Mouse (Mus musculus) T-helper 1 cell (primary cell): ENCODE data around the gene Snap25.

Experiments
- in situ Hi-C: fragments of 300-600 bp; cut with MboI, MseI; formaldehyde crosslinking; loops from one replicate; pipeline ENCODE4 v1.15.1; 2025; ENCODE audit warnings: high pct_unique_total_duplicates

Gene Snap25

GRCm38 (mm10) chr2:136712441-136713015 is 725 bp upstream of the Snap25 start:
- in situ Hi-C loops = no loop called here

GRCm38 (mm10) chr2:136714008-136714411 is 757 bp downstream of the Snap25 start:
- in situ Hi-C loops = no loop called here

GRCm38 (mm10) chr2:136715531-136715930 is 2.3 kb downstream of the Snap25 start:
- in situ Hi-C loops = no loop called here

GRCm38 (mm10) chr2:136716400-136716799 is 3.1 kb downstream of the Snap25 start:
- in situ Hi-C loops = no loop called here

- in situ Hi-C loops = no loop called here
These were observed 7.0 kb downstream of the Snap25 start for GRCm38 (mm10) chr2:136720235-136720634.

- in situ Hi-C loops = no loop called here
These were observed 25.0 kb downstream of the Snap25 start for GRCm38 (mm10) chr2:136738260-136738659.

- in situ Hi-C loops = no loop called here
These were observed 29.0 kb downstream of the Snap25 start for GRCm38 (mm10) chr2:136742230-136742629.

- in situ Hi-C loops = no loop called here
These were observed 31.6 kb downstream of the Snap25 start for GRCm38 (mm10) chr2:136744683-136745326.

GRCm38 (mm10) chr2:136745327-136745994 is 32.2 kb downstream of the Snap25 start:
- in situ Hi-C loops = no loop called here

- in situ Hi-C loops = no loop called here
These were observed 40.4 kb downstream of the Snap25 start for GRCm38 (mm10) chr2:136753682-136754081.

- in situ Hi-C loops = no loop called here
These were observed 45.7 kb downstream of the Snap25 start for GRCm38 (mm10) chr2:136758809-136759551.

GRCm38 (mm10) chr2:136778156-136778555 is 64.9 kb downstream of the Snap25 start:
- in situ Hi-C loops = no loop called here

GRCm38 (mm10) chr2:136778674-136779073 is 65.4 kb downstream of the Snap25 start:
- in situ Hi-C loops = no loop called here

GRCm38 (mm10) chr2:136780268-136780667 is 67.0 kb downstream of the Snap25 start:
- in situ Hi-C loops = no loop called here

- in situ Hi-C loops = no loop called here
These were observed 71.1 kb downstream of the Snap25 start for GRCm38 (mm10) chr2:136784310-136784709.

GRCm38 (mm10) chr2:136788379-136788778 is 75.1 kb downstream of the Snap25 start:
- in situ Hi-C loops = no loop called here

- in situ Hi-C loops = no loop called here
These were observed 83.3 kb downstream of the Snap25 start for GRCm38 (mm10) chr2:136796518-136796917.

- in situ Hi-C loops = no loop called here
These were observed 85.7 kb downstream of the Snap25 start for GRCm38 (mm10) chr2:136798887-136799430.

- in situ Hi-C loops = no loop called here
These were observed 87.8 kb downstream of the Snap25 start for GRCm38 (mm10) chr2:136801102-136801501.

GRCm38 (mm10) chr2:136802076-136802475 is 88.8 kb downstream of the Snap25 start:
- in situ Hi-C loops = no loop called here

- in situ Hi-C loops = no loop called here
These were observed 89.9 kb downstream of the Snap25 start for GRCm38 (mm10) chr2:136803142-136803541.
